Mouse (Mus musculus) olfactory bulb, adult 2 months (tissue): ENCODE measurements around the gene Asap2.

Experiments
- CTCF ChIP-seq: fragments of 200-500 bp; IDR thresholded peaks from 2 replicates; pipeline ENCODE4 v1.5.1; 2012; ENCODE audit warnings: low read depth, mild to moderate bottlenecking, low read length, moderate library complexity; ENCODE audit not compliant: insufficient read depth
- POLR2A ChIP-seq: fragments of 200-500 bp; IDR thresholded peaks from 2 replicates; pipeline ENCODE4 v1.6.1; 2012; ENCODE audit warnings: mild to moderate bottlenecking, low read depth, low read length, moderate library complexity; ENCODE audit not compliant: insufficient read depth

DNA sequence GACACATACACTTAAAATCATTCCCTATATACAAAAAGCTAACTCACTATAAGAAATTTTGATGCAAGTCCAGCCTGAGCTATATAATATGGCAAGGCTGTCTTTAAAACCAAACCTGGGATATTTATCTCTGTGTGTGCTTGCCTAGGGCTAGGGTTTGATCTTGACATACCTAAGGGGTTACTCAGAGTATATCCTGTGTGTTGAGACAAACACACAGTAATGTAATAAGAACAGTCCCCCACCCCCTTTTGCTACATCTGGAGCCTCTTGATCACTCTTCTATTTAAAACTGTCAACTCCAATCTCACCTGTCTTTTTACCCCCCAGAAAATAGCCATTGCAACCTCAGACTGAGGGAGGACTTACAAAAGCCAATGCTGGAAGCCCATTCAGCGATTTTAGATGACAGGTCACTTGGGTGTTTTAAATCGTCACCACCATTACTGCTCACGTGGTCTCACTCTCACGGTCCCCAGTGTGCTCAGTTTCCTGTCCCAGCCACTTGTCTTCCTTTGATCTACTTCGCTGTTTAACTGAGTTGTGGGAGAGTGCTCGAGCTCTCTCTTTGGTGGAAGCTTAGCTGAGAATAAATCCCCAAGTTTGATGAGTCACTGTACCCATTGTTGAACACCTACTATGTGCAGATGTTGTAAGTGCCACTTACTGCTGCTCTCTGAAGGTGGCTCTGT, 176.8 kb downstream of the Asap2 start:
- TF ChIP-seq CTCF (no peak), POLR2A (no peak)
